7 mouse cellular contexts compared by ENCODE assay signal in genomic region chr17:72836158-72837115, GRCm38 (mm10). TPM values are rescaled to one million over a fixed set of nuclear protein-coding genes. Genes with fewer than 3 reads are reported as not detected.
DNase-seq lines count a peak whose midpoint lies in the region; ATAC-seq lines count a peak whose summit lies in the region.

TSS of gene Ypel5 (plus strand) at chr17:72836453.

- no peaks in the 10 kb centered on the region for H3K4me1 ChIP-seq in embryonic facial prominence, embryonic 11.5 days (ENCODE audit: control insufficient read depth, insufficient read depth, low read length)
- H3K4me1 ChIP-seq in limb, embryonic 10.5 days = peaks cover 5% of the 10 kb centered on the region; the same call in 1 of the 2 replicates
- H3K4me1 ChIP-seq in midbrain, embryonic 13.5 days (replicated peaks) = peaks cover 17% of the 10 kb centered on the region

- no peaks in the 10 kb centered on the region for H3K27me3 ChIP-seq in embryonic facial prominence, embryonic 11.5 days (ENCODE audit: control insufficient read depth, insufficient read depth, low read length)
- H3K27me3 ChIP-seq in limb, embryonic 10.5 days (ENCODE audit: low read depth, poor library complexity, severe bottlenecking) = no peaks in the 10 kb centered on the region
- no peaks in the 10 kb centered on the region for H3K27me3 ChIP-seq in midbrain, embryonic 13.5 days

- peak within 1 kb of the TSS; percentile 78 for H3K4me2 ChIP-seq in embryonic facial prominence, embryonic 11.5 days (ENCODE audit: low read depth, low read length)
- H3K4me2 ChIP-seq in midbrain, embryonic 13.5 days (replicated peaks) = peak within 1 kb of the TSS; percentile 70

- under 1% methylated on average over 80 of the region's 93 CpGs for WGBS in embryonic facial prominence, embryonic 11.5 days
- under 1% methylated on average over 71 of the region's 93 CpGs for WGBS in limb, embryonic 10.5 days
- under 1% methylated on average over 86 of the region's 93 CpGs for WGBS in midbrain, embryonic 13.5 days

- peak within 1 kb of the TSS; percentile 83 for H3K9ac ChIP-seq in embryonic facial prominence, embryonic 11.5 days (replicated peaks; ENCODE audit: low read length)
- H3K9ac ChIP-seq in midbrain, embryonic 13.5 days (replicated peaks) = peak within 1 kb of the TSS; percentile 97

- no peaks in the 10 kb centered on the region for H3K9me3 ChIP-seq in embryonic facial prominence, embryonic 11.5 days (replicated peaks; ENCODE audit: control insufficient read depth, low read length)
- no peaks in the 10 kb centered on the region for H3K9me3 ChIP-seq in limb, embryonic 10.5 days (replicated peaks)
- no peaks in the 10 kb centered on the region for H3K9me3 ChIP-seq in midbrain, embryonic 13.5 days

- H3K36me3 ChIP-seq in embryonic facial prominence, embryonic 11.5 days (replicated peaks; ENCODE audit: control insufficient read depth, insufficient read depth, low read depth, low read length) = no peaks in the 10 kb centered on the region
- no peaks in the 10 kb centered on the region for H3K36me3 ChIP-seq in limb, embryonic 10.5 days
- no peaks in the 10 kb centered on the region for H3K36me3 ChIP-seq in midbrain, embryonic 13.5 days

- peak; percentile 98 for ATAC-seq in embryonic facial prominence, embryonic 11.5 days (replicated peaks; ENCODE audit: insufficient number of reproducible peaks, low FRiP score, low TSS enrichment, low read depth)
- peak; percentile 84 for ATAC-seq in granulocyte monocyte progenitor cell, adult 5-6 weeks (replicated peaks; ENCODE audit: poor library complexity, severe bottlenecking)
- ATAC-seq in midbrain, embryonic 13.5 days = peak; percentile 99

- peak within 1 kb of the TSS; percentile 91 for H3K4me3 ChIP-seq in embryonic facial prominence, embryonic 11.5 days (ENCODE audit: low read depth, low read length)
- H3K4me3 ChIP-seq in limb, embryonic 10.5 days = peak within 1 kb of the TSS; percentile 91
- H3K4me3 ChIP-seq in midbrain, embryonic 13.5 days (replicated peaks) = peak within 1 kb of the TSS; percentile 91

- H3K27ac ChIP-seq in embryonic facial prominence, embryonic 11.5 days (replicated peaks; ENCODE audit: low read depth, low read length) = peak within 1 kb of the TSS; percentile 91
- H3K27ac ChIP-seq in limb, embryonic 10.5 days = peak within 1 kb of the TSS; percentile 94
- H3K27ac ChIP-seq in midbrain, embryonic 13.5 days = peak within 1 kb of the TSS; percentile 98

- peak; percentile 99 for DNase-seq in adrenal gland, postnatal 14 days
- DNase-seq in embryonic facial prominence, embryonic 11.5 days (ENCODE audit: low spot score) = peak; percentile 98
- DNase-seq in kidney, adult 11 months = peak; percentile 100
- DNase-seq in limb, embryonic 10.5 days (ENCODE audit: low spot score) = peak; percentile 97
- peak; percentile 97 for DNase-seq in spleen, adult 12 weeks (ENCODE audit: low spot score)

RNA-seq across cellular contexts. Expression of gene Ypel5, which starts in this region (rescaled TPM):
- total RNA-seq in adrenal gland, postnatal 14 days (2021) = 57.1 and 58.6 TPM in 2 replicates
- polyA plus RNA-seq in embryonic facial prominence, embryonic 11.5 days (2014; fragmentation: Nextera tagmentation; extraction: Ambion mirVana) = 47.9 and 53.8 TPM in 2 replicates
- 18.9 and 26.1 TPM in 2 replicates for total RNA-seq in granulocyte monocyte progenitor cell, adult 5-6 weeks (2014; fragmentation: Nextera tagmentation)
- total RNA-seq in granulocyte monocyte progenitor cell, adult 5-6 weeks (2017) = 40.7 and 44.8 TPM in 2 replicates
- polyA plus RNA-seq in limb, embryonic 10.5 days (2016; fragmentation: Nextera tagmentation; extraction: Ambion mirVana) = 15.2 and 26.7 TPM in 2 replicates
- polyA plus RNA-seq in midbrain, embryonic 13.5 days (2015; fragmentation: Nextera tagmentation; extraction: Ambion mirVana) = 103 and 109 TPM in 2 replicates

Comparison
In these comparisons a context has a peak if more than half of its experiments do, and no peak if none do; other contexts are left out.
1. Peak in every context shown above with its lines: DNase-seq, ATAC-seq, H3K4me3 ChIP-seq and H3K27ac ChIP-seq.